Mouse (Mus musculus) forelimb bud, embryonic 11.5 days (tissue): ENCODE results near the gene Rgs13.

Experiments
- DNase-seq: peaks from one replicate; pipeline ENCODE4 v3.0.0-alpha.2; 2012; ENCODE audit warnings: low read depth, low spot score

The Rgs13 gene

DNA sequence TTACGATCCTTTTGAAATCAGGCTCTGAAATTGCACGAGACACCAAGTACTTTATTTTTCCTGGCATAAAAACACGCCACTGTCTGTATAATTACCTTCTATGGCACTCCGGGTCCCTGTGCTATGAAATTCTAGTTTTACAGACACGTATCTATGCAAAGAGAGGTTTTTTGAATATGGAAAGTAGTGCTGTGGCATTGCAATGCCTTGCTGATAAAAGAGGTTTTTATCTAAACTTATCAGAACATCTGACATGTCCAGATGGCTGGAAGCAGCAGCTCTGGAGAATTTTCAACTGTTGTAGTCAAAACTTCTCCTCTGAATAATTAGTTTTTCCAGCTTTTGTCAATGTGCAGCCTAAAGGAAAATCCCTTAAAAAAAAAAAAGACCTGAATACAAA is at the start of gene Rgs13:
Gene Rgs13 (minus strand): TSS at position 207 of the 400 bp plus-strand sequence.
- no peak for DNase-seq

DNA sequence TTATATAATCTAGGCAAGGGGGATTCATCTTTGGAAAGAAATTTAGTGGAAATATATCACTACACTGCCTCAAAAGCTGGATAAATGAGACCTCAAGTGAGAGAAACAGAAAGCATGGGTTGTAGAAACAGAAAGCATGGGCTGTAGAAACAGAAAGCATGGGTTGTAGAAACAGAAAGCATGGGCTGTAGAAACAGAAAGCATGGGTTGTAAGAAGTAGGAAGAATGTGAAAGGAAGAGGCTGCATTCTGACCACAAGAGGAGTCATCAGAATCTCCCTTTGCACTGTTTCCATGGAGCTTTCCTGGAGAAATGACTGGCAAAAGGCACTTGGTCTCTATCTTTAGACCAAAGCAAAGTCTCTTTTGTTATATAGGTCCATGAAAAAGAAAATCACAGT is 38.1 kb upstream of the Rgs13 start:
- no peak for DNase-seq

DNA sequence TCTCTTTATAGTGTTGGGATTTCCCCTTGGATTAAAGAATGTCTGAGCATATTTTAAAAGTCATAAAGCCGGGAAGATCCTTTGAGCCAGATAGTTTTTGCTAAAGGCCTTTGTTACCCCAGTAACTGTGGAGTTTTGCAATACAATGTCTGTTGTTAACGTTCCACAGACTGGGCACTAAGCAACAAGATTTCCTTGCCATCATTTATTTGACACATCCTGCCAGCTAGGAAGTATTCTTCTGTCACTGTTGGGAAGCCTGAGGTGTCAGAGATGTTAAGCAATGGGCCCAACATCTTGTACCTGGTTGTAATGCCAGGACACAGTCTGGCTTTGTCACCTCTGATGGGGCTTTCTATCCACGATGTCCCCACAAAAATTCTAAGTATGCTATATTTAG is 33.7 kb upstream of the Rgs13 start:
- DNase-seq, result no peak

DNA sequence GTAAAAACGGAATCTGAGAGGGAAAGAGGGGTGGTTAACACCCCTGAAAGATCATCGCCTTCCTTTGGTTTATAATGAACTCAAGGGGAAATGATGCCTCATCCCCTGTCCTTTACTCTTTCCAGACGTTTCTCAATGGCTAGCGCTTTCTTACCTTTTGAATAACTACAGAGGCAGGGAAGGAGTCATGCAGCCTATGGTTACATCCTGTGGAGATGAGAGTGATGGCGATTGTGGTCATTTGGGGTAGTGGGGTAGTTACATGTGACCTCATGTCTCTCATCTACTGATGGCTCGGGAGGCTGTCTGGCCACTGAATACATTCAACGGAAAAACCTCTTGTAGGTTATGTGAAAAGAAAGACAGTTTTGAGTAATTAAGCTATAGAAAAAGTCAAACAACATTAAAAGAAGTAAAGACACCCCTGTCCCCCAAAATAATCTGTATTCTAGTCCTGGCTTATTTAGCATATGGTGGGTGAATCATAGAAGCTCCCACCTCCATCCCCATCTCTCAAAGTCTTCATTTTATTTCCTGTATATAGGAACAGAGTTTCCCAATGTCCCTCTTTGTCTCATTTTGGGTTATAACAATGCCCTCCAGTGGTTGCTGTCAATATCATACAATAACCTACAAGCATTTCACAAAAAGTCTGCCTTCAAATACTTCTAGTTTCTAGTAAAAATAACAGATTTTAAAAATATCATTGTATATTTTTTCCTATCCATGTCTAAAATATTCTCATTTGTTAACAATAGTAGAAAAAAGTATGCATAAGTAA is 29.3 kb upstream of the Rgs13 start:
- DNase-seq, result no peak

DNA sequence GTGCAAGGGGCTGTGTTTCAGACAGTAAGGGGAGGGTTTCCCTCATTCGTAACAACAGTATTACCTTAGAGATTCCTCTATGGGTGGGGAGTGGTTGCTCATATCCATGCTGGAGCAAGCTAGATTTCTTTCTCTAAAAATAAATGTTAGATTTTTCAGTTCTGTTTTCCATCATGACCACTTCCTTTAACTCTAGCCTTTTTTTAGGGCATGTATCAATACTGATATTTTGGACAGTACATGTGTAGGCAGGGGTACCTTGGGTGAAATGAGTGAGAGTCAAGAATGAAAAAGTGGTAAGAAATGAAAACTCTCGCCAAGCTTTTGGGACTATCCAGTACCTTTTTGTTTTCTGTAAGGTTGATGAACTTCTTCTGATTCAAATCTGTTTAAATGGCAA is 27.6 kb upstream of the Rgs13 start:
- no peak for DNase-seq

DNA sequence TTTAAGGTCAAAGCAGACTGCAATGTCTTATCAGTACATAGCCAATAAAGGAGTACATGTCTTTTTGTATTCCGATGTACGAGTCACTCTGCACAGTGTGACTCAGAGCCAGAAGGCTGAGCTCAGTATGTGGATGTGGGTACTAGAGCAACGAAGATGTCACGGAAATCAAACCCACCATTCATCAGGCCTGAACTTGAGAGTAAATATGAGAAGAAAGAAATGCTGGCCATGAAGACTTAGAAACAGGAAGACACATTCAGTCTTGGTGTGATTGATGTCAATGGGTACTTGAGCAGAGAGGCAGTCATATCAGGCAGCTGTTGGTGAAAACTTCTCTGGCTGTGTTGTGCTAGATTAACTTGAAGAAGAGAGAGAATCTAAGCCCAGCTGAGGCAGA is 25.8 kb upstream of the Rgs13 start:
- DNase-seq, result no peak

DNA sequence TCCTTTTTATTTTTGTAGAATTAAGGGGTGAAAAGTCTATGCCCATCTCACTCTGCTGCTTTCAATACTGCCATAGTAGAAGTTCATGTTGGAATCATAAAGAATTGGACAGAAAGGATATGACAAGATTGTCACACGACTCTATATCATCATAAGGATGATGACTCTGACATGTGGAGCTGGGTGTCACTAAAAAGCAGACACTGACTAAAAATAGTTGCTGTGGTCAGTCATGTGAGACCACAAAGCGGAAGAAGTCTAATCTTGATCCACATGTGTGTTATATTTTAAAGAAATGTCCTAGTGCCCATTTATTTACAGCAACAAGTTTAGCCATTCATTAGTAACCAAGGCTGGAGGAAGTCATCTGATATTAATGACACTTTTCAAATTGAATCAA is 23.3 kb upstream of the Rgs13 start:
- no peak for DNase-seq

DNA sequence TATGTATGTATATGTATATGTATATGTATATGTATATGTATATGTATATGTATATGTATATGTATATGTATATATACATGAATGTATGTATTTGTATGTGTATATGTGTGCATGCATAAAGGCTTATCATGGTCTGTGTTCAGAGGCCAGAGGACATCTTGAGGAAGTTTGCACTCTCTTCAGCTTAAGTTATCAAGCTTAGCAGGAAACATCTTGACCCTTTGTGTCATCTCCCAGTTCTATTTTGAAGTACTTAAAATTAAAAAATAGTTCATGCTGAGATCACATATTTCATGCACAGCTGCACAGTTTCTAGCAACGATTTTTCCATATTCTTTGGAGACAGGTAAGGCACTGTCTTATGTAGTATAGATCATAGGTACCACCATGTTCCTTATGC is 22.4 kb upstream of the Rgs13 start:
- no peak for DNase-seq

DNA sequence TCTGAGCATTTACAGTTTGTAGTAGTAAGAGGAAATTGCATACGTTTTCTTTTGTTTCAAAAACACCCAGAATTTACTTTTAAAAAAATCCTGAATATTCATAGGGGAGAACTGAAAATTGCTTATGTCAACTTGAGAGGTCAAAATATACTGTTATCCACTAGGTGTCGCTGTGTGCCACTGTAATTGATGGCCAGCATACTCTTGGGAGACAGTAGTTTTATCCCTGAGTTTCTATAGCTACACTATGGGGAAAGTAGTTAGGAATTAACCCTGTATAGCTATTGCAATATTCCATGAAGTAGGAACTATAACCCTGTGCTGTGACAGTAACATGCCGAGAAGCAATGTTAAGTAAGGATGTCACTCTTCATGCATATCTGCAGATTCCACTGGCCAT is 20.5 kb upstream of the Rgs13 start:
- DNase-seq, result peak; percentile 58

DNA sequence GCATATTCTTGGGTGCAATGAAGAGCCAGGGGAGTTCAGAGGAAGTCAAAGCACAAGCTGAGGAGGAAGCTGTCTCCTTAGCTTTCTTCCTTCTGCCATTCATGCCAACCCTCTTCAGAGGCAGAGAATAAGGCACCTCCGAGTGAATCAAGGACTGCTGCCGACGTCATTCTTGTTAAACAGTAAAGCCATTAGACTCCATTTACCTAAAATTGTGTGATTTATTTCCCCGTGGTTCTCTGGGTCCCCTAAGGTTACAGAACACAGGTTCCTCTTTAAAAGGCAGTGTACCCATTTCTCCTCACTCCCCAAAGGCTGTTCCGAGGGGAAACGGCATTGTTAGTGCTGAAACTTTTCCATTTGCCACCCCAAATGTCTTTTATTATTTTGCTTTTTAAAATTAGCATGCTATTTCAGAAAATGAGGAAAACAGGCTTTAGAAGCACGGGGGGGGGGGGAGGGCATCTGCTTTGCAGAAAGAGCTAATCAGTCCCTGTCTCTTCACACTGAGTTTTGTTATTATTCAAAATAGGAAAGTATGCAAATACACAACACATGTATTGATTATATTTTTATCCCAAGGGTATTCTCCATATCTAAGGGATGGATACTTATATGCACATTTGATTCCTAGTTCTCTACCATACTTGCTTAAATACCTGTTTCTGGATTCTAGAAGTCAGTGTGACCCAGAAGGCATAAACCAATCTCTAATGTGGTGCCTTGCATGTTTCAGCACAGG is 9.7 kb upstream of the Rgs13 start:
- no peak for DNase-seq

DNA sequence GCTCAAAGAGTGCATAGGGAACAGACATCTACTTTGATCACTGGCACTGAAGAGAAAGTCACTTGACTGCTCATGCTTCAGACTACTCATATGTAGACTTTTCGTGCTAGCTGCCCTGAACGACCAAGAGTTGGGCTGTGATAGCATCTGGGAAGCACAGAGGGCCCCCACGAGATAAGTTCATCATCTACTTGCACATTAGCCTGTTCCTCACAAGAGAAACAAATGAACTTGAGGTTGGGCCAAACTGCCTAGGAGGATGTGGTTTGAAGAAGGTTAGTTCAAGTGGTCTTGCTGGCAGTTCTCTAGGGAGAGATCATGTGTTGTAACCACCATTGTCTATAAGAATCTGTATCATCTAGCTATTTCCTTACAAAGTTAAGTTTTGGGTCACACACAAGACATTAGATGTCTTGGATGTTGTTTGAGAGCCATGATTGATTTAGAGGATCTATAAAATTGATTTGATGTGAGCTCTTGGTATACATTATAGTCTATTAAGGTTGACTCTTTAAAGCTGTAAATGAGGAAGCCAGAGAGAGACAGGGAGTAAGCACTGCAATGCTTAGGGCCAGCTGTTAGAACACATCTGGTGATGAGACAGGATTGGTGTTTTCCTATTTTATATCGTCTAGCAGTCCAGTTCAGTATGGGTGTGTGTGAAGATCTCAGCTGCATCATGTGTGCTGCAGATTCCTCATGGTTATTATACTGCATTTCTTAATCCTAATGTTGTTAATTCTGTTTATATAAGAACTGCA is 8.0 kb upstream of the Rgs13 start:
- DNase-seq, result no peak

DNA sequence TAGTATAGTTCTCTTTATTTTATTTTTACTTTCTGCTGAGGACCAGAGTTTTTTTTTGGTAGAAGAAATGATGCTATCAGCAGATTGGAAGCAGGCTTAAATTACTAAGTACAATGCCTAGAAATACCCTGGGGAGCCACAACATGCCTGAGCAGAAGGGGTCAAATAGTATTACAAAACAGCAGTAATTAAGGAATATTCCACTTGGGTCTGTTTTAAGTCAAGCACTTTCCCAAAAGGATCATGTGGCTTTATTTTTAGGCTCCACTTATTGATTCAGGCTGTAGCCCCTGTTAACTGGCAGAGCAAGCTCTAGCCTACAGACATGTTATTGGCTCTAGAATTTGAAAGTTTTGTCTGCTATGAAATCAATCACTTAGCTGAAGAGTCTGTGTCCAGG is 6.5 kb upstream of the Rgs13 start:
- DNase-seq, result peak; percentile 41

DNA sequence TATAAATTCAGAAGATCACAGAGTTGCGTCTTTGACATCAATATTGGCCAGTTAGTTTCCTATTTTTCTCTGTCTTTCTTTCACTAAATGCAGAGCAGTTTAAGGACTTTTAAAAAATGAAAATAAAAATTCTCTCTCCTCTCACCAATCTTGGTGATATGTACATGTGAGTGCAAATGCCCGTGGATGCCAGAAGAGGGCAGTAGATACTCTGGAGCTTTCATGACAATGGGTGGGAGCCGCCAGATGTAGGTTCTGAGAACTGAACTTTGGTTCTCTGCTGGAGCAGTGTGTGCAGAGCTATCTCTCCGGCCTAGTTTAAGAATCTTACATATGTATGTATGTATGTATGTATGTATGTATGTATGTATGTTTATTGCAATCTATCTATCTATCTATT is 2.4 kb upstream of the Rgs13 start:
- DNase-seq, result no peak

DNA sequence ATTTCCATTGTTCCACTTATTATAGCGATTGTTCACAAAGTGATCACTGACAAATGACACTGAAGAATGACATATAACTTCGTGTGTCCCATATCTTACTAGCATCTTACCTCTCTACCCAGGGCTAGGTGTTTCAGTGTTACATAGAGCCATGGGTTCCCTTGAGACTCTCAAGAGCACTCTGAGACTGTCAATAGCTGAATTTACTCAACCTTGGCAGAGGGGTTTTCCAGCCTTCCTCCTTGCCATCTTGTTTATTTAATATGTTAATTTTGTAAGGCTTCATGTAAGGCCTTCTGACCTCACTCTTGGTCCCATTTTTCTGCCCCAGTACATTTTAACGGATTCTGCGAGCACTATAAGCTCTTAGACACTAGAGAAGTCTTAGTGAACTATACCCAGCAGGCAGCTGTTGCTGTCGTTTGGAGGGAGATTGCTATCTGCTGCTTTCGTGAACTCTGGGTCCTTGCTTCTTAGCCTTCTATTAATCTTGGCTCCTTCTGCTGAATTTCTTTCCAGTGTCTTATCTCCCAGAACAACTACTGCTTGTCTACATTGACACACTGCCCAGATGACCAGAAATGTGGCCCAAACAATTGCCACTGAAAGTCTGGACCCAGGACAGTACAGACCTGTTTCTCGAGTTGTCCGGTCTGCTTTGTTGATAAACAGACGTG is 1.2 kb upstream of the Rgs13 start:
- no peak for DNase-seq

DNA sequence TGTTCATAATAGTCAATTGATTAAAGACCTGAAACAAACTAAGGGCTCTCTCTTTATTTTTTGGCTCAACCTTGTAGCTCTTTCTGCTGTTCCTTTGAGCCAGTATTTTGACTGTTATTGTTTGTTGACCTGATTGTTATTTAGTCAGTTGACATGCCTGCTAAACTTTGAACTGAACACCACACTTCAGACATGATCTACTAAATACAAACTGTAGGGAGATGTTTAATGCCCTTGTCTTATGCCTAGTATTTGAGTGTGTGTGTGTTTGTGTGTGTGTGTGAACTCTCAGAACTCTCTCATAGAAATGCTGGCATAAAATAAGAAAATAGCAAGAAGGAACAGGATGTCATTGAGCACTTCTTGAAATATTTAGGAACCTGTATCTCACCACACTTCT is 448 bp upstream of the Rgs13 start:
- DNase-seq, result no peak

DNA sequence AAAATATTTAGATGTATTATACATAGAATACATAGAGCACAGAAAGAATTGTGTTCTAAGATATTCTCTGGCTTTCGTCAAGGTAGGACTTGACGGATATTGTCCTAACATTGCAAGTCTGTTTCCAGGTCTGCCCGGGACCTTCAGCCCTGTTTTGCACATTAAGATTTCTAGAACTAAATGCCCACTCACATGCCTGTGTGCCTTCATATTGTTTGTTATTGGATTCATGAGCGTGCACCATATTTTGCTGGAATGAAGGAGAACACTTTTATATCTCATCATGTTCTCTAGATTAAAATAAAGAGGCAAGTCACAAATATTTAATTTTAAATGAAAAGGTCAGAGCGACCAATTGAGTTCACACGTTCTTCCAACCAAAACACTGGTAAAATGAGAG is 2.4 kb downstream of the Rgs13 start:
- no peak for DNase-seq

DNA sequence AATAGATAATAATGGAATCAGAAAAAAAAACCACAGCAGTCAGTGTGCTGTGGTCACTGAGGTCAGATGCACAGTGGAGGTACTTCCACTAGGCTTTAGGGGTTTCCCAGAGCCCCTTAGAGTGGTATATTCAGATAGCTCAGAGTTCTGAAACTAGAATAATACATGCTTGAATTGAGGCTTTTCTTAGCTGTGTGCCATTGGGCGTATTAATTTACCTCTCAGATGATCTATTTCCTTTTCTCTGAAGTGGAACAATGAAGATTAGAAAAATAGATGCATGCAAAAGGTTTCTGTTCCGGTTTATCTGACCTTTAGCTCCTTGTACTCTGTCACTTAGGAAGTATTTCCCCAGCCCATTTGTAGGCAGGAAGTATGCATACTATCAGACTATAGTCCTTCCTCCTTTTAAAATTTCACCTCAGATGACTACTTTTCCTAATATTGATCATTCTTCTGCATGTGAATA is 3.6 kb downstream of the Rgs13 start:
- DNase-seq, result no peak

DNA sequence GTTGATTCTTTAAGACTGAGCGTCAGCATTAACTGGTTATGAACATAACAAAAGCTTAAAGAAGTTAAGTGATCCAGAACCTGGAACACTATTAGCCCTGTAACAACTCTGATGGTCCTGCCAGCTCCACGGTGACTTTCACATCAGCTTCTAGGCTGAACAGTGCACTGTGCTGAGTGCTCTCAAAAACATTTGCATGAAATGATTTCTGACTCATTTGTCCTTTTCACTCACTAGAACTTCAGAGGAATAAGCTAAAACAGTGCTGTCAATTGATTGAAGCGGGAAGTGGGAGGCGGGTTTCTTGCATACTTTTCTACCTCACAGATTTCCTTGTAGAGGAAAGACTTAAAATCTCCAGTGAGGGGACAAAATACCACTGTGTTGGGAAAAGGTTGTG is 8.3 kb downstream of the Rgs13 start:
- DNase-seq, result no peak

DNA sequence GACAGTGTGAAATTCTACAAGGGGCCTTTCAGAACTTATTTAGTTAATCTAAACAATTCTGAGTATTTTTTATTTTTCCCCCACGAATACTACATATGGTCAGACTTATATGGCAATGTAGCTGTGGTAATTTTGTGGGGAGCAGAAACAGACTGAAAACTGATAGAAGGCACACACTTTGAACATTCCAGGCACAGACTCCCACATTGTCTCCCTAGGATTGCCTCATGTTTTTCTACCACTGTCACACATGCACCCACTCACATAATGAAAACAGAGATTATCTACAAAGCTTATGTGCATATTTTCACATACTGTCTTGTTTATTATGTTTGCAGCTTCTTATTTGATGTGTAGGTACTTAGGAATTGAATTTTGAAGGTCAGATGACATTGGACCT is 9.4 kb downstream of the Rgs13 start:
- no peak for DNase-seq

DNA sequence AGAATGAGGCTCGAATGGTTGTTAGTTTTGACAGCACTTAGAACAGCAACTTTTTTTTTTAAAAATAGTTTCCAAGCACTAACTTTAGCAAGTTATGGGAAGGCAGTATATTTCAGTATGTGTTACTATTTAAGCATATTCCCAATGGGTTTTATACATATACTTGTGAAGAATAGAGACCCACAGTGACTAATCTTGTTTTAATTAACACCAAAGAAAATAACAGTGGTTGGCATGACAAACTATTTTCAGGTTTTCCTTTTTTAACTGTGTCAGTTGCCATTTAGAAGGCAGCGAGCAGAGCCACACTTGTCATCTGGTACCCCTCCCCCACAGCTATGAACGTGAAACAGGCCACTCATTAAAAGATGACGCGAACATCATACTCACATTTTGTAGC is 10.3 kb downstream of the Rgs13 start:
- DNase-seq, result no peak

DNA sequence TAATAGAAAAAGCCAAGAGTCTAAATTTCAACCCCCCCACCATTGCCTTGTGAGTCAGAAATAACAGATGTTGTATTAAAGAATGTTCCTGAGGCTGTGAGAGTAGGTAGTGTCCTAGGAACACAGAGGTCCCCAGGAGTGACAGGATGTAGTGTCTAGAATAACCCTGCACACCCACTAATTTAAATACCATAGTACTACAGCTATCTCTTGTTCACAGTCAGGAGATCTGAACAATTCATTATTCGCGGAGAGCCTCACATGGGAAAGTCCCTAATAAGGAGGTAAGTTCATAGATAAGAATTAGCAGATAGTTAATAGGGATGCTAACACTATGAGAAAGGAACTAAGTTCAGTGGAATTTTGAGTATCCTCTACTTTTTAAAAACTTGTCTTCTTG is 10.9 kb downstream of the Rgs13 start:
- no peak for DNase-seq

DNA sequence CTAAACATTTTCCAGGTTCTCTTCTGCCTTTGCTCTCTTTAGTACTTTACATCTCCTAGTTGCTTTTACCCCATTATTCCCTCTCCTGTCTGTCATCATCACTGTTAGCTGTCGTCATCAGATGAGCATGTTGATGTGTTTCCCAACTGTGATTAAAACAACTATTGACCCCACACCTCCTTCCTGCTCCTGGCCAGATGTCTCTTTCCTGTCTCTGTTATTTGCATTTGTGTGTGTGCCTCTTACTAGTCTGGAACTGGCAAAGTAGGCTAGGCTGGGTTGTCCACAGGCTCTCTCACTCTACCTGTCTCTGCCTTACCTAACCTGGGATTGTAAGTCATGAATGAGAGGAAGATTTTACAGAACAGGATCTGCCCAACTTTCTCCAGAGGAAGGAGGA is 24.6 kb downstream of the Rgs13 start:
- no peak for DNase-seq
